9 mouse cellular contexts compared by ENCODE assay signal in the genomic region with DNA sequence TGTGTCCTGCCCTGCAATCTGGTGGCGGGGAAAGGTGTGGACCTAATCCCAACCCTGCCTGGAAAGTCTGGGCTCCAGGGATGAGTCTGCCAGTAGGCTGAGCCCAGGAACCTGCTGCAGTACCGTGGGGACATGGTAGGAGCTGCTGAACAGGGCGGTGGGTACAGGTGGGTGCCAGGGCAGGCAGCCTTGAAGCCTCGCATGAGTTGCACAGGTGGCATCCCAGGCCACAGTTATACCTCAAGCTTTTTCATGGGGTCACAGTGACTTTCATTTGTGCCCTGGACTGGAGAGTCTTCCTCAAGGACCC. TPM values are rescaled to one million over a fixed set of nuclear protein-coding genes. Genes with fewer than 3 reads are reported as not detected.
A peak's percentile ranks its signal among the peaks of the same experiment; 100 is the strongest.
DNase-seq lines count a peak whose midpoint lies in the region; ATAC-seq and TF ChIP-seq lines count a peak whose summit lies in the region.
"Had no signal": no experiment of that assay in that cellular context is flagged by ENCODE, and none has a peak within 500 bp of the region (broad histone marks: within the 10 kb centered on the region; RNA-seq: fewer than 3 reads in every experiment).

No protein-coding gene starts in this region.

- WGBS in lung, adult 2 months = 39% methylated on average over 4 of the region's 4 CpGs
- WGBS in forebrain, embryonic 11.5 days = 37% methylated on average over 4 of the region's 4 CpGs
- 21% methylated on average over 4 of the region's 4 CpGs for WGBS in intestine, postnatal 0 days
- 43% methylated on average over 4 of the region's 4 CpGs for WGBS in neural tube, embryonic 15.5 days

- no peaks in the 10 kb centered on the region for H3K27me3 ChIP-seq in forebrain, embryonic 11.5 days (ENCODE audit: control insufficient read depth, insufficient read depth, low read length)
- H3K27me3 ChIP-seq in intestine, postnatal 0 days (replicated peaks; ENCODE audit: control insufficient read depth, insufficient read depth, low read length) = no peaks in the 10 kb centered on the region
- H3K27me3 ChIP-seq in neural tube, embryonic 15.5 days (replicated peaks) = no peaks in the 10 kb centered on the region

- peak overlapping the region; percentile 7; the same call in 1 of the 2 replicates for H3K9ac ChIP-seq in forebrain, embryonic 11.5 days (ENCODE audit: low read length)
- 0 out of 2 replicates have a peak overlapping the region, but pooled peaks have one; percentile 18 for H3K9ac ChIP-seq in intestine, postnatal 0 days (ENCODE audit: low read depth, low read length)
- peak overlapping the region; percentile 34; the same call in 1 of the 2 replicates for H3K9ac ChIP-seq in neural tube, embryonic 15.5 days (replicated peaks)

- H3K27ac ChIP-seq in forebrain, embryonic 11.5 days (ENCODE audit: low read depth, low read length) = no peak overlapping the region
- H3K27ac ChIP-seq in intestine, postnatal 0 days (ENCODE audit: low read depth, low read length) = no peak overlapping the region
- peak overlapping the region; percentile 64; the same call in 1 of the 2 replicates for H3K27ac ChIP-seq in neural tube, embryonic 15.5 days (replicated peaks)

- no peak for TF ChIP-seq POLR2A in lung, adult 2 months (IDR thresholded peaks at IDR 0.05; ENCODE audit: borderline replicate concordance, extremely low read depth, low read depth, low read length)

- H3K36me3 ChIP-seq in forebrain, embryonic 11.5 days (ENCODE audit: control insufficient read depth, insufficient read depth, low read length) = no peaks in the 10 kb centered on the region
- no peaks in the 10 kb centered on the region for H3K36me3 ChIP-seq in intestine, postnatal 0 days (ENCODE audit: control insufficient read depth, insufficient read depth)
- H3K36me3 ChIP-seq in neural tube, embryonic 15.5 days = no peaks in the 10 kb centered on the region

- no peaks in the 10 kb centered on the region for H3K9me3 ChIP-seq in forebrain, embryonic 11.5 days (ENCODE audit: control insufficient read depth, low read length)
- no peaks in the 10 kb centered on the region for H3K9me3 ChIP-seq in intestine, postnatal 0 days (ENCODE audit: control insufficient read depth)
- no peaks in the 10 kb centered on the region for H3K9me3 ChIP-seq in neural tube, embryonic 15.5 days (replicated peaks)

- no peak for DNase-seq in lung, adult 2 months
- DNase-seq in lung, postnatal 10 days = no peak
- no peak for DNase-seq in forebrain, embryonic 11.5 days (ENCODE audit: low spot score)
- no peak for DNase-seq in frontal cortex, postnatal 36 days (ENCODE audit: low spot score in 2 of 2)
- no peak for DNase-seq in adrenal gland, adult 2 months

- ATAC-seq in forebrain, embryonic 11.5 days (replicated peaks; ENCODE audit: low FRiP score) = peak; percentile 63
- ATAC-seq in intestine, postnatal 0 days = no peak
- peak; percentile 45 for ATAC-seq in neural tube, embryonic 15.5 days (ENCODE audit: low FRiP score)
- ATAC-seq in megakaryocyte, adult 5-6 weeks (ENCODE audit: poor library complexity, severe bottlenecking) = no peak

- H3K4me3 ChIP-seq in lung, adult 2 months (replicated peaks; ENCODE audit: extremely low read depth, low read depth, low read length) = peak overlapping the region; percentile 48
- H3K4me3 ChIP-seq in forebrain, embryonic 11.5 days (ENCODE audit: low read depth, low read length) = no peak overlapping the region
- H3K4me3 ChIP-seq in intestine, postnatal 0 days (ENCODE audit: low read depth, low read length) = peak overlapping the region; percentile 32
- peak overlapping the region; percentile 25 for H3K4me3 ChIP-seq in neural tube, embryonic 15.5 days (replicated peaks)
- H3K4me3 ChIP-seq: myocyte had no signal

- H3K4me2 ChIP-seq in forebrain, embryonic 11.5 days (ENCODE audit: low read depth, low read length, severe bottlenecking) = peak overlapping the region; percentile 28; the same call in 1 of the 2 replicates
- H3K4me2 ChIP-seq in intestine, postnatal 0 days (replicated peaks; ENCODE audit: low read depth) = peak overlapping the region; percentile 64
- peak overlapping the region; percentile 51 for H3K4me2 ChIP-seq in neural tube, embryonic 15.5 days

- H3K4me1 ChIP-seq in lung, adult 2 months (ENCODE audit: control insufficient read depth, insufficient read depth, low read length) = no peaks in the 10 kb centered on the region
- H3K4me1 ChIP-seq in forebrain, embryonic 11.5 days (replicated peaks; ENCODE audit: control insufficient read depth, insufficient read depth, low read length) = peaks cover 1% of the 10 kb centered on the region; the same call in 1 of the 2 replicates
- H3K4me1 ChIP-seq in intestine, postnatal 0 days (replicated peaks; ENCODE audit: control insufficient read depth, insufficient read depth, low read length) = peaks cover 5% of the 10 kb centered on the region; the same call in 1 of the 2 replicates
- H3K4me1 ChIP-seq in neural tube, embryonic 15.5 days = peaks cover 13% of the 10 kb centered on the region

- TF ChIP-seq CTCF in lung, adult 2 months (IDR thresholded peaks at IDR 0.05; ENCODE audit: insufficient read depth, low read length) = no peak
- TF ChIP-seq CTCF in intestine, postnatal 0 days (IDR thresholded peaks at IDR 0.05; ENCODE audit: low read depth) = peak; percentile 21; the same call in 1 of the 2 replicates

RNA-seq across cellular contexts. Expression of a gene that starts 0.3 kb away (rescaled TPM):
- 5.8 and 8.4 TPM in 2 replicates for polyA plus RNA-seq in lung, adult 2 months (2012; rRNA removed)
- 0.31 and 0.40 TPM in 2 replicates for polyA plus RNA-seq in forebrain, embryonic 11.5 days (2014; fragmentation: Nextera tagmentation; extraction: Ambion mirVana)
- polyA plus RNA-seq in intestine, postnatal 0 days (2015; fragmentation: Nextera tagmentation; extraction: Ambion mirVana) = 0.90 and 1.0 TPM in 2 replicates
- 1.9 and 2.4 TPM in 2 replicates for polyA plus RNA-seq in neural tube, embryonic 15.5 days (2015; fragmentation: Nextera tagmentation; extraction: Ambion mirVana)
- total RNA-seq in megakaryocyte, adult 5-6 weeks (2015) = not detected in 2 replicates
- not detected in 2 replicates for total RNA-seq in megakaryocyte, adult 5-6 weeks (2017)
- 1 to 10 TPM in 1 of 2 experiments, under 1 TPM in 1; 0.78 to 1.6 TPM for total RNA-seq in adrenal gland, adult 2 months (2021)
- 0.87 and 1.5 TPM in 2 replicates for polyA plus RNA-seq in adrenal gland, adult 2 months (2012; rRNA removed)

RNA-seq across cellular contexts. Expression of a gene that starts 35.0 kb away (rescaled TPM):
- polyA plus RNA-seq in lung, adult 2 months (2012; rRNA removed) = 0.90 and 1.1 TPM in 2 replicates
- polyA plus RNA-seq in forebrain, embryonic 11.5 days (2014; fragmentation: Nextera tagmentation; extraction: Ambion mirVana) = not detected in 2 replicates
- 2.1 and 3.3 TPM in 2 replicates for polyA plus RNA-seq in intestine, postnatal 0 days (2015; fragmentation: Nextera tagmentation; extraction: Ambion mirVana)
- polyA plus RNA-seq in neural tube, embryonic 15.5 days (2015; fragmentation: Nextera tagmentation; extraction: Ambion mirVana) = not detected in 2 replicates
- total RNA-seq in megakaryocyte, adult 5-6 weeks (2015) = not detected in 2 replicates
- total RNA-seq in megakaryocyte, adult 5-6 weeks (2017) = 0.18 TPM in 1 of 2 replicates, not detected in the other
- total RNA-seq in adrenal gland, adult 2 months (2021) = under 1 TPM; 0.48 to 0.84 TPM
- polyA plus RNA-seq in adrenal gland, adult 2 months (2012; rRNA removed) = 0.32 and 1.00 TPM in 2 replicates
- polyA plus RNA-seq: myocyte had no signal

RNA-seq across cellular contexts. Expression of a gene that starts 45.8 kb away (rescaled TPM):
- 14.5 and 14.8 TPM in 2 replicates for polyA plus RNA-seq in lung, adult 2 months (2012; rRNA removed)
- polyA plus RNA-seq in forebrain, embryonic 11.5 days (2014; fragmentation: Nextera tagmentation; extraction: Ambion mirVana) = 12.9 and 14.6 TPM in 2 replicates
- polyA plus RNA-seq in intestine, postnatal 0 days (2015; fragmentation: Nextera tagmentation; extraction: Ambion mirVana) = 5.7 and 7.3 TPM in 2 replicates
- polyA plus RNA-seq in neural tube, embryonic 15.5 days (2015; fragmentation: Nextera tagmentation; extraction: Ambion mirVana) = 34.3 and 37.8 TPM in 2 replicates
- 1.4 TPM in 1 of 2 replicates, not detected in the other for total RNA-seq in megakaryocyte, adult 5-6 weeks (2015)
- 0.18 and 1.5 TPM in 2 replicates for total RNA-seq in megakaryocyte, adult 5-6 weeks (2017)
- 10 to 100 TPM; 14.7 to 24.7 TPM for total RNA-seq in adrenal gland, adult 2 months (2021)
- polyA plus RNA-seq in adrenal gland, adult 2 months (2012; rRNA removed) = 35.5 and 36.4 TPM in 2 replicates

RNA-seq across cellular contexts. Expression of a gene that starts 52.9 kb away (rescaled TPM):
- polyA plus RNA-seq in lung, adult 2 months (2012; rRNA removed) = 43.2 and 46.8 TPM in 2 replicates
- polyA plus RNA-seq in forebrain, embryonic 11.5 days (2014; fragmentation: Nextera tagmentation; extraction: Ambion mirVana) = 0.97 and 1.4 TPM in 2 replicates
- polyA plus RNA-seq in intestine, postnatal 0 days (2015; fragmentation: Nextera tagmentation; extraction: Ambion mirVana) = 1.0 and 1.1 TPM in 2 replicates
- polyA plus RNA-seq in neural tube, embryonic 15.5 days (2015; fragmentation: Nextera tagmentation; extraction: Ambion mirVana) = 1.5 and 1.7 TPM in 2 replicates
- total RNA-seq in megakaryocyte, adult 5-6 weeks (2015) = not detected in 2 replicates
- not detected in 2 replicates for total RNA-seq in megakaryocyte, adult 5-6 weeks (2017)
- 1 to 10 TPM; 1.2 to 1.4 TPM for total RNA-seq in adrenal gland, adult 2 months (2021)
- 0.77 and 0.92 TPM in 2 replicates for polyA plus RNA-seq in adrenal gland, adult 2 months (2012; rRNA removed)

Comparison
In these comparisons a context has a peak if more than half of its experiments do, and no peak if none do; other contexts are left out.
1. ATAC-seq: peak in forebrain, embryonic 11.5 days (single experiment) and neural tube, embryonic 15.5 days (single experiment); none in intestine, postnatal 0 days (single experiment) and megakaryocyte, adult 5-6 weeks (single experiment).
2. Peak in every context shown above with its lines, with median percentiles within 50 percentile points of each other: H3K4me2 ChIP-seq and H3K9ac ChIP-seq.